Mouse (Mus musculus) kidney, embryonic 14.5 days (tissue): ENCODE results near the gene Aurka. TPM values are rescaled to one million over a fixed set of nuclear protein-coding genes. Genes with fewer than 3 reads are reported as not detected.
A peak's percentile ranks its signal among the peaks of the same experiment; 100 is the strongest.

ENCODE experiments used
- ATAC-seq: fragments of 200-750 bp; cut with Nextera tagmentation; 2 replicates; pipeline ENCODE4 v1.8.0; 2017; ENCODE audit warnings: moderate number of reproducible peaks, mild to moderate bottlenecking, moderate TSS enrichment, moderate library complexity; ENCODE audit not compliant: low FRiP score, low TSS enrichment
- H3K27ac ChIP-seq: fragments of 300-500 bp; sonication (generic); 2 replicates; pipeline ENCODE4 v1.5.1; 2014; ENCODE audit warnings: low read depth, mild to moderate bottlenecking, low read length, moderate library complexity, mixed read lengths
- H3K27me3 ChIP-seq: fragments of 300-500 bp; sonication (generic); 2 replicates; pipeline ENCODE4 v1.6.1; 2014; ENCODE audit warnings: mild to moderate bottlenecking, low read length; ENCODE audit not compliant: control insufficient read depth, insufficient read depth
- H3K36me3 ChIP-seq: fragments of 300-500 bp; sonication (generic); 2 replicates; pipeline ENCODE4 v1.6.1; 2014; ENCODE audit warnings: low read length, mixed read lengths; ENCODE audit not compliant: control insufficient read depth, insufficient read depth
- H3K4me1 ChIP-seq: fragments of 300-500 bp; sonication (generic); 2 replicates; pipeline ENCODE4 v1.6.1; 2014; ENCODE audit warnings: low read length, mixed read lengths; ENCODE audit not compliant: control insufficient read depth, insufficient read depth
- H3K4me2 ChIP-seq: fragments of 300-500 bp; sonication (generic); replicated peaks from 2 replicates; pipeline ENCODE4 v1.6.1; 2014; ENCODE audit warnings: low read depth, mild to moderate bottlenecking, low read length
- H3K4me3 ChIP-seq: fragments of 300-500 bp; sonication (generic); 2 replicates; pipeline ENCODE4 v1.5.1; 2014; ENCODE audit warnings: mild to moderate bottlenecking, low read length
- H3K9ac ChIP-seq: fragments of 300-500 bp; sonication (generic); 2 replicates; pipeline ENCODE4 v1.6.1; 2014; ENCODE audit warnings: low read depth, mild to moderate bottlenecking, low read length, moderate library complexity
- H3K9me3 ChIP-seq: fragments of 300-500 bp; sonication (generic); 2 replicates; pipeline ENCODE4 v1.6.1; 2016; ENCODE audit warnings: low read length; ENCODE audit not compliant: control insufficient read depth
- WGBS: fragments of 180-500 bp; shearing (Covaris S2); extraction: QIAGEN DNeasy Blood & Tissue Kit; methylation state at CpG from one replicate; pipeline ENCODE4 v1.1.7; 2014; 5-methylcytosine and 5-hydroxymethylcytosine counted together
- polyA plus RNA-seq: library from polyadenylated mRNA; unstranded; fragments of >200 nt; fragmentation: Nextera tagmentation; extraction: Ambion mirVana; gene quantifications from 2 replicates; pipeline ENCODE4 v1.2.1, GENCODE M21; 2014

Gene Aurka
- polyA plus RNA-seq, 1 experiment from 2014 or later: 136 TPM

DNA sequence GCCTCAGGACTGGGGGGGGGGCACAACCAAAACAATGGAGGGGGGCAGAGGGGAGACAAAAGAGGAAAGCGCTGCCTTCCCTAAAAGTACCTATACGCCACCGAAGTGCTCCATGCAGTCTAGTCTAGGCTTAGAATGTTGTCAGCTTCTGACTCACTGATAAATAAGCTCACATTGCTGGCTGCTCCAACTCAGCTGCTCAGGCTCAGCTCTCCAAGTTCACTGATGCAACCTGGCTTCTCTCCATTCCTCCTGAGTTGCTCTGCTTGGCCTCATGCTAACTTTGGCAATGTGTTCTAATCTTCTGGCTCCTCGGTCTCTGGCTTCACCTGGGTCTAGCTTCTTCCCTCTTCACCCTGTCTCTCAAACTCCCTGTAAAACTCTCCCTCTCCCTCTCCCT lies 6.2 kb upstream of the Aurka start:
- no peaks in the 10 kb centered on the region for H3K9me3 ChIP-seq
- no peak overlapping the region for H3K4me2 ChIP-seq
- H3K4me3 ChIP-seq: no peak overlapping the region
- H3K4me1 ChIP-seq: no peaks in the 10 kb centered on the region
- H3K36me3 ChIP-seq: peaks cover 88% of the 10 kb centered on the region
- H3K9ac ChIP-seq: no peak overlapping the region
- H3K27ac ChIP-seq: no peak overlapping the region
- no peaks in the 10 kb centered on the region for H3K27me3 ChIP-seq
- no peak for ATAC-seq
- 91% methylated on average over 4 of the region's 4 CpGs for WGBS

DNA sequence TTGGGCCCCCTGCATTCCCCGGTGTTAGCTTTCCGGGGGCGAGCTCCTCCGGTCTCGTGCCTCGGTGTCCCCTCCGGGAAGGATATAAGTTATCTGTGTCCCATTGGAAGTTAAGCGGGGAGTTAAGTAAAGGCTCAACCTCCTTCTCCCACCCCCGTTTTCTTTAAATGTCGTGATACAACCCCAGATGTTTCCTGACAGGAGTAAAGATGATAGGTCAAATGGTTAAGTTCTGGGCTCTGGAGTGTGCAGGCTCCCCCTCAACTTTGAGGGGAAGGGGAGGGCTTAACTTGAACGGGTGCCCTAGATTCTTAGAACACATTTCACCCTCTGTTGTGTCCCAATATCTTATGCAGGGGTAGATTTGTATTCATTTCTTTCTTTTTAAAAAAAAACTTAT lies 923 bp upstream of the Aurka start:
- under 1% methylated on average over 11 of the region's 11 CpGs for WGBS
- no peaks in the 10 kb centered on the region for H3K27me3 ChIP-seq
- H3K9me3 ChIP-seq: no peaks in the 10 kb centered on the region
- H3K4me1 ChIP-seq: peaks cover 15% of the 10 kb centered on the region
- peak overlapping the region; percentile 54 for H3K4me2 ChIP-seq
- ATAC-seq: no peak
- H3K36me3 ChIP-seq: peaks cover 57% of the 10 kb centered on the region
- peak overlapping the region; percentile 89 for H3K9ac ChIP-seq
- peak overlapping the region; percentile 7; the same call in 1 of the 2 replicates for H3K27ac ChIP-seq
- H3K4me3 ChIP-seq: peak overlapping the region; percentile 86

DNA sequence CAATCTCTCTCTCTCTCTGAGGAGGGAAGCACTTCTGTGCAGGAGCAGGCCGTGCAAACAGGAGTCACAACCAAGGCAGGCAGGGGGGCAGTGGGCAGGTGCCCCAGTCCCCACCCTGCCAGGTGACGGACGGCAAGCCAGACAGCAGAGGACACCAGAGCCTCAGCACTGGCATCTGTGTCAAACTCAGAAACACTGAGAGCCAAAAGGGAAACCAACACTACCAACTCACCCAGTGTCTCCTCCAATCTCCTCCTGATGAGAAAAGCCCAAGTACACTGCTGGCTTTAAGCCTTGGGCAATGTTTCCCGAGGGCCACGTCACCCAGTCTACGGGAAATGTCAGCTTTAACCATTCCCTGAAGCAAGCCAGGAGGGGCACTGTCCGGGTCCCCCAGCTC lies 7.2 kb downstream of the Aurka start:
- Histone ChIP-seq H3K9ac (no peak overlapping the region), H3K4me1 (peaks cover 3% of the 10 kb centered on the region; the same call in 1 of the 2 replicates), H3K9me3 (no peaks in the 10 kb centered on the region), H3K4me3 (no peak overlapping the region), H3K27ac (no peak overlapping the region), H3K4me2 (no peak overlapping the region), H3K36me3 (peaks cover 95% of the 10 kb centered on the region), H3K27me3 (no peaks in the 10 kb centered on the region)
- 93% methylated on average over 7 of the region's 7 CpGs for WGBS
- ATAC-seq: no peak

DNA sequence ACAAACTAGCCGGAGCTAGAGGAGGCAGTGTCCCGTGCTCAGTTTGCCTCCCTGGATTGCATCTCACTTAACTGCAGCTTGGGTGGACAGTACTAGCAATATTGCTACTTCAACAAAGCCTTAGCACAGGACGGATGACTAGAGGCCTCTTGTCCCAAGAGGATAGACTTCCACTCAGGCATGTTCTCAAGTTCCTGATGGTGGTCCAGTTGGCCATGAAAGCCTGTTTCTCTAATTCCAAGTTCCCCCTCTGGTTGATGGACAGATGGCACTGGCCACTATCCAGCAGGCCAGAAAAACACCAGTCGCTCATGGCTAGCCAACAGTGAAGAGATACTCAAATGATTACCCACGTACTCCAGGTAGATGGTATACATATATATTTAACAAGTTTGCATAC lies 14.5 kb downstream of the Aurka start:
- no peak overlapping the region for H3K9ac ChIP-seq
- no peaks in the 10 kb centered on the region for H3K9me3 ChIP-seq
- no peaks in the 10 kb centered on the region for H3K27me3 ChIP-seq
- 73% methylated on average over 5 of the region's 5 CpGs for WGBS
- H3K27ac ChIP-seq: no peak overlapping the region
- peaks cover 69% of the 10 kb centered on the region for H3K36me3 ChIP-seq
- H3K4me3 ChIP-seq: no peak overlapping the region
- no peak overlapping the region for H3K4me2 ChIP-seq
- no peaks in the 10 kb centered on the region for H3K4me1 ChIP-seq
- ATAC-seq: no peak

DNA sequence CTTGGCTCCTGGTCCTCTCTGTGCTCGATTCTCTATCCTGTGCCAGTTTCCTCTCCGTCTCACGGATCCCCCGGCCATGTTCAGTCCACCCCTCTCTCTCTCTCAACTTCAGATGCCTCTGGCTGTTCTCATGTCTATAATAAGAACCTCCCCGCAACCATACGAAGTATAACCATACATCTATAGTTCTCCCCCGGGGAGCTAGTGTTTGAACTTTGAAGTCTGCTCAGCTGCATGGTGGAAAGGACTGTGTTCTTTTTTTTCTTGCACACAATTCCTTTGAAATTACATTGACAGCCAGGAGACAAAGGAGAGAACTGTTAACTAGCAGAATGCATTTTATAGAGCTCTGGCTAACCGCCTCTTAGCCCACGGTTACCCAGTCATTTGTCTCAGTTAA lies 15.6 kb downstream of the Aurka start:
- no peaks in the 10 kb centered on the region for H3K27me3 ChIP-seq
- H3K36me3 ChIP-seq: peaks cover 58% of the 10 kb centered on the region
- ATAC-seq: no peak
- H3K9me3 ChIP-seq: no peaks in the 10 kb centered on the region
- no peaks in the 10 kb centered on the region for H3K4me1 ChIP-seq
- no peak overlapping the region for H3K4me2 ChIP-seq
- H3K4me3 ChIP-seq: no peak overlapping the region
- WGBS: 81% methylated on average over 9 of the region's 9 CpGs
- H3K9ac ChIP-seq: no peak overlapping the region
- no peak overlapping the region for H3K27ac ChIP-seq

DNA sequence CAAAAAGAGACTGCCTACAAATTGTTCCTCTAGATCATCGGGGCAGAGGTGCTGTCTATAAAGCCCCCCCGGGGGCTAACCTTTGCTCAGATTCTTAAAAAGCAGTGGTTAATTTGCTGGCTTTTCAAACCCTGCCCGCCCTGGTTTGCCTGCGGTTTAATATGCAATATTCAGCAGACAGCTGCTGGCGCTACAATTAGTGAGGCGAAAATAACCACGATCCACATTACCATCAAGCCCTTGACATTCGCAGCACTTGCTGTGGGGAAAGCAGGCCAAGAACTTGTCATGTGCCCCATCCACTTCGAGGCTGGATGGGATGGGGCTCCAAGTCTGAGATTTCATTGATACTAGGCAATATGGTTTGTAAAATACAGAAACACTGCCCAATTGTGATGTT lies 17.1 kb downstream of the Aurka start:
- peaks cover 43% of the 10 kb centered on the region for H3K36me3 ChIP-seq
- 94% methylated on average over 9 of the region's 9 CpGs for WGBS

DNA sequence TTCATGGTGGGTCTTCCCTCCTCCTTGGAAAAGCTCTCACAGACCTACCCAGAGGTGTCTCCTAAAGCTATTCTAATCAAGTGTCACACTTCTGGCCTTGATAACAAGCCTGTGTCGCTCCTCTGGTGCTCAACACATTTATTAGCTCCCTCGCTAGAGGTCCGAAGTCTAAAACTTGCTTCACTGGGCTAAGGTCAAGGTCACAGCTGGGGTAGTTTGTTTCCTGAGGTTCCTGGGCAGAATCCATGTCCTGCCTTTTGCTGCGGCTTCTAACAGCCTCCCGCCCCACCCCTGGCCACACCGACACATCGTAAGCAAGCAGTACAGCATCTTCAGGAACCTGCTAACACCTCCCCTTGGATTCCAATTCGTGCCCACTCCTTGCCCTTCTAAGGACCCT lies 19.6 kb downstream of the Aurka start:
- 38% methylated on average over 8 of the region's 8 CpGs for WGBS
- Histone ChIP-seq H3K9me3 (no peaks in the 10 kb centered on the region), H3K4me2 (no peak overlapping the region), H3K9ac (no peak overlapping the region), H3K36me3 (peaks cover 19% of the 10 kb centered on the region), H3K27me3 (no peaks in the 10 kb centered on the region), H3K27ac (no peak overlapping the region), H3K4me1 (no peaks in the 10 kb centered on the region), H3K4me3 (no peak overlapping the region)
- no peak for ATAC-seq

More for the DNA sequence above, 17.1 kb downstream of the Aurka start:
- Histone ChIP-seq H3K27me3 (no peaks in the 10 kb centered on the region), H3K4me2 (no peak overlapping the region), H3K27ac (no peak overlapping the region), H3K9ac (no peak overlapping the region), H3K9me3 (no peaks in the 10 kb centered on the region), H3K4me3 (no peak overlapping the region), H3K4me1 (no peaks in the 10 kb centered on the region)
- no peak for ATAC-seq

DNA sequence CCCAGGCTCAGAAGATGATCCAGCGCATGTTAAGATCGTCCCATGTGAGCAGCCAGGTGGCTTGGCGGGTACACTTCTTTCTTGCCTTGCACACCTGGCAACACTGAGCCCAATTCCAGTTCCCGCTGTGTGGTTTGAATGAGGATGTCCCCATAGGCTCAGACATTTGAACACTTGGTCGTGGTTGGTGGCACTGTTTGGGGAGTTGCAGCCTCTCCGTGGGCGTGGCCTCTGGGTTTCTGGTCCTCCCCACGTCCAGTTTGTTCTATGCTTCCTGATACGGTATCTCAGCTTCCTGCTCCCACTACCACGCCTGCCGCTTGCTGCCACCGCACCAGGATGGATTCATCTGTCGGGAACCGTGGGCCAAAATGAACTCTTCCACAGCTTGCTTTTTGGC lies 20.6 kb downstream of the Aurka start:
- Histone ChIP-seq H3K9ac (no peak overlapping the region), H3K4me3 (no peak overlapping the region), H3K27ac (no peak overlapping the region), H3K4me2 (no peak overlapping the region), H3K4me1 (no peaks in the 10 kb centered on the region), H3K9me3 (no peaks in the 10 kb centered on the region), H3K27me3 (no peaks in the 10 kb centered on the region), H3K36me3 (peaks cover 11% of the 10 kb centered on the region; the same call in 1 of the 2 replicates)
- WGBS: 82% methylated on average over 14 of the region's 14 CpGs
- ATAC-seq: no peak

DNA sequence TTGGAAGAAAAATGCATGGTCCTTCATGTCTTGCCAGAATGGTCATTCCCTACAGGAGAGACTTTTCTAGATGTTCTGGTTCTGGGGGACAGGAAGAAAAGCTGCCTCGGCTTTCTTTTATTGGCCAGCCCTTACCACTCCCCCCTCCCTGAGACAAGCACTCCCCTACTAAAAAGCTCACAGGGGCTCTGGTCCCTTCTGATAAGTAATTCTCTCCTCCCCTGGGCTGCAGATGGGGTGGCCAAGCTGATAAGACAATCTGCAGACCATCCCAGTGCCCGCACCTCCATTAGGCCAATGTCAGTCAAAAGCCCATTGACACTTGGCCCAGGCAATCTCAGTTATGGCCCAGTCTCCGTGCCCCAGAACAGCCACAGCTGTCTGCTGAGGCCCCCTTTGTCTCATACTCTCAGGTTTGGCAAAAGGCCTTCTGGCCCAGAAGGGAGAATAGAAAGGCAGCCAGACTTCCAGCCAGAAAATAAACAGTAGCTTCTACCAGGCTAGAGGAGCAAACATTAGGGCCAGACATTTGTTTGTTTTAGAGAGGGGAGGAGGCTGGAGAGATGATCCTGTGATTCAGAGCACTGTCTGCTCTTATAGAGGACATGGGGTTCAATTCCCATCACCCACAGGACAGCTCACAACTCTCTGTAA lies 21.9 kb downstream of the Aurka start:
- ATAC-seq: no peak
- no peak overlapping the region for H3K4me3 ChIP-seq
- H3K9ac ChIP-seq: no peak overlapping the region
- peaks cover 4% of the 10 kb centered on the region; the same call in 1 of the 2 replicates for H3K36me3 ChIP-seq
- WGBS: 37% methylated on average over 3 of the region's 3 CpGs
- H3K27me3 ChIP-seq: no peaks in the 10 kb centered on the region
- no peak overlapping the region for H3K27ac ChIP-seq
- no peaks in the 10 kb centered on the region for H3K4me1 ChIP-seq
- no peak overlapping the region for H3K4me2 ChIP-seq
- no peaks in the 10 kb centered on the region for H3K9me3 ChIP-seq
